Mouse (Mus musculus) liver, embryonic 11.5 days (tissue): ENCODE measurements around the gene Mrps23. TPM values are rescaled to one million over a fixed set of nuclear protein-coding genes. Genes with fewer than 3 reads are reported as not detected.

Source experiments
- ATAC-seq: fragments of 200-750 bp; cut with Nextera tagmentation; replicated peaks from 2 replicates; pipeline ENCODE4 v1.8.0; 2017; ENCODE audit warnings: moderate number of reproducible peaks, mild to moderate bottlenecking, moderate TSS enrichment, moderate library complexity; ENCODE audit not compliant: low FRiP score
- DNase-seq: peaks from one replicate; pipeline ENCODE4 v3.0.0-alpha.2; 2017; ENCODE audit warnings: low spot score
- H3K27ac ChIP-seq: fragments of 300-500 bp; sonication (generic); 2 replicates; pipeline ENCODE4 v1.5.1; 2014; ENCODE audit warnings: mild to moderate bottlenecking, low read depth, low read length, control low read depth
- H3K27me3 ChIP-seq: fragments of 300-500 bp; sonication (generic); replicated peaks from 2 replicates; pipeline ENCODE4 v1.6.1; 2014; ENCODE audit warnings: low read length, mixed read lengths; ENCODE audit not compliant: control insufficient read depth, insufficient read depth
- H3K36me3 ChIP-seq: fragments of 300-500 bp; sonication (generic); 2 replicates; pipeline ENCODE4 v1.6.1; 2014; ENCODE audit warnings: mild to moderate bottlenecking, low read length, moderate library complexity, mixed read lengths; ENCODE audit not compliant: control insufficient read depth, insufficient read depth
- H3K4me1 ChIP-seq: fragments of 300-500 bp; sonication (generic); replicated peaks from 2 replicates; pipeline ENCODE4 v1.6.1; 2014; ENCODE audit warnings: low read length, mixed read lengths; ENCODE audit not compliant: control insufficient read depth, insufficient read depth
- H3K4me2 ChIP-seq: fragments of 300-500 bp; sonication (generic); 2 replicates; pipeline ENCODE4 v1.6.1; 2014; ENCODE audit warnings: mild to moderate bottlenecking, control low read depth, moderate library complexity
- H3K4me3 ChIP-seq: fragments of 300-500 bp; sonication (generic); 2 replicates; pipeline ENCODE4 v1.5.1; 2014; ENCODE audit warnings: low read depth, low read length, control low read depth
- H3K9ac ChIP-seq: fragments of 300-500 bp; sonication (generic); 2 replicates; pipeline ENCODE4 v1.6.1; 2014; ENCODE audit warnings: low read depth, low read length, control low read depth
- H3K9me3 ChIP-seq: fragments of 300-500 bp; sonication (generic); 2 replicates; pipeline ENCODE4 v1.6.1; 2016; ENCODE audit warnings: low read length, inconsistent platforms, mixed read lengths; ENCODE audit not compliant: control insufficient read depth
- WGBS: fragments of 180-500 bp; shearing (Covaris S2); extraction: QIAGEN DNeasy Blood & Tissue Kit; methylation state at CpG from one replicate; pipeline ENCODE4 v1.1.7; 2014; 5-methylcytosine and 5-hydroxymethylcytosine counted together
- polyA plus RNA-seq: library from polyadenylated mRNA; unstranded; fragments of >200 nt; fragmentation: Nextera tagmentation; extraction: Ambion mirVana; gene quantifications from 2 replicates; pipeline ENCODE4 v1.2.1, GENCODE M21; 2014

Mrps23 gene
- 73.7 and 79.5 TPM in 2 replicates for polyA plus RNA-seq

GRCm38 (mm10) chr11:88203712-88204532 is at the start of gene Mrps23:
Gene Mrps23, plus strand, starts transcription at chr11:88204388.
- under 1% methylated on average over 51 of the region's 51 CpGs for whole genome bisulfite sequencing
- peak within 1 kb of the TSS; percentile 90 for H3K4me2 ChIP-seq
- peaks cover 18% of the 10 kb centered on the region for H3K4me1 ChIP-seq
- no peaks in the 10 kb centered on the region for H3K9me3 ChIP-seq
- peak within 1 kb of the TSS; percentile 87 for H3K9ac ChIP-seq
- H3K4me3 ChIP-seq, result peak within 1 kb of the TSS; percentile 88
- H3K27me3 ChIP-seq, result peaks cover 6% of the 10 kb centered on the region; the same call in 1 of the 2 replicates
- peak within 1 kb of the TSS; percentile 90 for H3K27ac ChIP-seq
- peaks cover 3% of the 10 kb centered on the region; the same call in 1 of the 2 replicates for H3K36me3 ChIP-seq
- ATAC-seq, result peak; percentile 95
- peak; percentile 91 for DNase-seq

- H3K9me3 ChIP-seq, result no peaks in the 10 kb centered on the region
- no peak overlapping the region for H3K27ac ChIP-seq
- no peak overlapping the region for H3K4me3 ChIP-seq
- no peak for DNase-seq
- peaks cover 34% of the 10 kb centered on the region for H3K4me1 ChIP-seq
- no peak for ATAC-seq
- H3K4me2 ChIP-seq, result no peak overlapping the region
- H3K27me3 ChIP-seq, result no peaks in the 10 kb centered on the region
- WGBS, result 83% methylated on average over 8 of the region's 8 CpGs
- H3K36me3 ChIP-seq, result no peaks in the 10 kb centered on the region
- H3K9ac ChIP-seq, result no peak overlapping the region
Measured at GRCm38 (mm10) chr11:88154500-88154899, 49.7 kb upstream of the Mrps23 start.

DNA sequence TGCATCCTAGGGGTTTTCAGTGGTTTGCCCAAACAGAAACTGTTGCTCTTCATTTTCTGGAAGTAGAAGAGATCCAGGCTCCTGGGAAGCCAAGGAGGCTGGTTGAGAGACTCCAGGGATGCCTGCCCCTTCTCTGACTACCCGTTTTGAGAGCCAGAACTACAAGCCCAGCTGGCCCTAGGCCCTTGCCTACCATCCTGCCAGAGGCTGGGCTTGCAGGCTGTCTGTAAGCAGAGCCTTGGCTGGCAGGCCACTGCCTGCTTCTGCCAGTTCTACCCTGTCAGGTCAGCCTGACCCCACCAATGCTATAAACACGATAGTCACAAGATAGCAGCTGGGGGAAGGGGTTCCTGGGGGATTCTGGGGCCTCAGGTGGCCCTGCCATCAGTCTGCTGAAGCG is 48.7 kb upstream of the Mrps23 start:
- Histone ChIP-seq H3K9ac (no peak overlapping the region), H3K36me3 (no peaks in the 10 kb centered on the region), H3K4me2 (no peak overlapping the region), H3K4me3 (no peak overlapping the region), H3K27me3 (no peaks in the 10 kb centered on the region; the same call in 1 of the 2 replicates), H3K4me1 (peaks cover 40% of the 10 kb centered on the region), H3K9me3 (no peaks in the 10 kb centered on the region), H3K27ac (no peak overlapping the region; the same call in 1 of the 2 replicates)
- 59% methylated on average over 3 of the region's 3 CpGs for WGBS
- ATAC-seq (no peak), DNase-seq (no peak)

GRCm38 (mm10) chr11:88155998-88156397 is 48.2 kb upstream of the Mrps23 start:
- no peak overlapping the region for H3K9ac ChIP-seq
- H3K4me1 ChIP-seq, result peaks cover 45% of the 10 kb centered on the region
- 66% methylated on average over 8 of the region's 8 CpGs for WGBS
- H3K27ac ChIP-seq, result no peak overlapping the region
- no peaks in the 10 kb centered on the region for H3K36me3 ChIP-seq
- no peak overlapping the region for H3K4me2 ChIP-seq
- ATAC-seq, result no peak
- H3K4me3 ChIP-seq, result no peak overlapping the region
- no peak for DNase-seq
- no peaks in the 10 kb centered on the region for H3K9me3 ChIP-seq
- no peaks in the 10 kb centered on the region; the same call in 1 of the 2 replicates for H3K27me3 ChIP-seq

GRCm38 (mm10) chr11:88156403-88156802 is 47.8 kb upstream of the Mrps23 start:
- no peaks in the 10 kb centered on the region for H3K36me3 ChIP-seq
- H3K9me3 ChIP-seq, result no peaks in the 10 kb centered on the region
- ATAC-seq, result no peak
- H3K27me3 ChIP-seq, result no peaks in the 10 kb centered on the region; the same call in 1 of the 2 replicates
- no peak overlapping the region for H3K4me3 ChIP-seq
- H3K4me2 ChIP-seq, result no peak overlapping the region
- peaks cover 45% of the 10 kb centered on the region for H3K4me1 ChIP-seq
- H3K27ac ChIP-seq, result no peak overlapping the region
- WGBS, result 59% methylated on average over 2 of the region's 2 CpGs
- H3K9ac ChIP-seq, result no peak overlapping the region
- DNase-seq, result no peak

GRCm38 (mm10) chr11:88158842-88159246 is 45.3 kb upstream of the Mrps23 start:
- no peak overlapping the region for H3K27ac ChIP-seq
- ATAC-seq (no peak), DNase-seq (no peak)
- no peak overlapping the region for H3K9ac ChIP-seq
- WGBS, result 69% methylated on average over 5 of the region's 5 CpGs
- no peaks in the 10 kb centered on the region for H3K36me3 ChIP-seq
- H3K4me3 ChIP-seq, result no peak overlapping the region
- no peak overlapping the region for H3K4me2 ChIP-seq
- H3K4me1 ChIP-seq, result peaks cover 47% of the 10 kb centered on the region
- no peaks in the 10 kb centered on the region; the same call in 1 of the 2 replicates for H3K27me3 ChIP-seq
- H3K9me3 ChIP-seq, result no peaks in the 10 kb centered on the region

- Histone ChIP-seq H3K4me3 (no peak overlapping the region), H3K27ac (no peak overlapping the region), H3K9me3 (no peaks in the 10 kb centered on the region), H3K4me1 (peaks cover 47% of the 10 kb centered on the region), H3K36me3 (no peaks in the 10 kb centered on the region), H3K27me3 (no peaks in the 10 kb centered on the region; the same call in 1 of the 2 replicates), H3K9ac (no peak overlapping the region), H3K4me2 (no peak overlapping the region)
- no peak for DNase-seq
- 68% methylated on average over 11 of the region's 11 CpGs for WGBS
- no peak for ATAC-seq
Measured at GRCm38 (mm10) chr11:88159389-88159788, 44.8 kb upstream of the Mrps23 start.

DNA sequence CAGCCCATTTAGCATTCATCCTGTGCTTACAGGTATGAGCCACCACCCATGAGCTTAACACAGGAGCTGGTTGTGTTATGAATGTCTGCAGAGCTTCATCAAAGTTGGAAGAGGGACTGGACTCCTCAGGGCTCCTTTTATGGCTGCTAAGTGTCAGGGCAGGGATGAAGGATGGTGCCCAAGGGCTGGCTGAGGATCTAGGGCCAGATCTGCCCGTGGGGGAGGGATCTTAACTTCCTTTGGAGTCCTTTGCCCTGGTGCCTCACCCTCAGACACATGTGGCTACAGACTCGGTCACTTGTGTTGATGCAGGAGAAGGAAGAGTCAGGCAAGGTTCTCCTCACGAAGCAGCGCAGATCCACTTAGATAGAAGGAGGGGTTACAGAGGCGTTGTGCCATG is 43.9 kb upstream of the Mrps23 start:
- WGBS, result 54% methylated on average over 5 of the region's 5 CpGs
- H3K4me2 ChIP-seq, result peak overlapping the region; percentile 68

More for the DNA sequence above, 43.9 kb upstream of the Mrps23 start:
- Histone ChIP-seq H3K27ac (no peak overlapping the region), H3K4me3 (no peak overlapping the region), H3K27me3 (no peaks in the 10 kb centered on the region; the same call in 1 of the 2 replicates), H3K9me3 (no peaks in the 10 kb centered on the region), H3K9ac (no peak overlapping the region), H3K4me1 (peaks cover 51% of the 10 kb centered on the region), H3K36me3 (no peaks in the 10 kb centered on the region)
- ATAC-seq (no peak), DNase-seq (no peak)
